Mouse (Mus musculus) heart, postnatal 0 days (tissue): ENCODE results near the gene Gimap7. TPM values are rescaled to one million over a fixed set of nuclear protein-coding genes. Genes with fewer than 3 reads are reported as not detected.

ENCODE experiments used
- ATAC-seq: fragments of 200-750 bp; cut with Nextera tagmentation; 2 replicates; pipeline ENCODE4 v1.8.0; 2017; ENCODE audit warnings: low read depth, moderate number of reproducible peaks, moderate library complexity; ENCODE audit not compliant: insufficient read depth
- DNase-seq: peaks from one replicate; pipeline ENCODE4 v3.0.0-alpha.2; 2016; ENCODE audit warnings: low spot score
- H3K27ac ChIP-seq: fragments of 300-500 bp; sonication (generic); 2 replicates; pipeline ENCODE4 v1.5.1; 2014; ENCODE audit warnings: low read depth, mild to moderate bottlenecking
- H3K27me3 ChIP-seq: fragments of 300-500 bp; sonication (generic); 2 replicates; pipeline ENCODE4 v1.6.1; 2014; ENCODE audit warnings: low read length, mixed read lengths; ENCODE audit not compliant: control insufficient read depth, insufficient read depth
- H3K36me3 ChIP-seq: fragments of 300-500 bp; sonication (generic); replicated peaks from 2 replicates; pipeline ENCODE4 v1.6.1; 2014; ENCODE audit warnings: low read length, mixed read lengths; ENCODE audit not compliant: control insufficient read depth, insufficient read depth
- H3K4me1 ChIP-seq: fragments of 300-500 bp; sonication (generic); 2 replicates; pipeline ENCODE4 v1.6.1; 2014; ENCODE audit warnings: antibody characterized with exemption; ENCODE audit not compliant: control insufficient read depth, insufficient read depth
- H3K4me2 ChIP-seq: fragments of 300-500 bp; sonication (generic); 2 replicates; pipeline ENCODE4 v1.6.1; 2014; ENCODE audit warnings: low read depth, mild to moderate bottlenecking, low read length, moderate library complexity
- H3K4me3 ChIP-seq: fragments of 300-500 bp; sonication (generic); 2 replicates; pipeline ENCODE4 v1.5.1; 2014; ENCODE audit warnings: low read depth, low read length
- H3K9ac ChIP-seq: fragments of 300-500 bp; sonication (generic); replicated peaks from 2 replicates; pipeline ENCODE4 v1.6.1; 2014; ENCODE audit warnings: low read depth, low read length, mixed read lengths
- H3K9me3 ChIP-seq: fragments of 300-500 bp; sonication (generic); replicated peaks from 2 replicates; pipeline ENCODE4 v1.6.1; 2016; ENCODE audit warnings: low read length; ENCODE audit not compliant: control insufficient read depth
- CTCF ChIP-seq: IDR thresholded peaks from 2 replicates; pipeline ENCODE4 v1.5.1; 2016; ENCODE audit warnings: antibody characterized with exemption, control low read depth, low read depth
- EP300 ChIP-seq: IDR thresholded peaks from 2 replicates; pipeline ENCODE4 v1.6.1; 2016; ENCODE audit warnings: antibody characterized with exemption, low read depth
- WGBS: fragments of 180-500 bp; shearing (Covaris S2); extraction: QIAGEN DNeasy Blood & Tissue Kit; methylation state at CpG from one replicate; pipeline ENCODE4 v1.1.7; 2014; 5-methylcytosine and 5-hydroxymethylcytosine counted together
- polyA plus RNA-seq: library from polyadenylated mRNA; unstranded; fragments of >200 nt; fragmentation: Nextera tagmentation; extraction: Ambion mirVana; gene quantifications from 2 replicates; pipeline ENCODE4 v1.2.1, GENCODE M21; 2015
- total RNA-seq: library from RNA; depleted of rRNA; stranded (reverse); fragments of >200 nt; gene quantifications from 2 replicates; pipeline ENCODE4 v1.2.3, GENCODE M21; 2014; ENCODE audit warnings: low replicate concordance

The Gimap7 gene
- total and polyA plus RNA-seq, 2 experiments from 2014 or later = not detected

GRCm38 (mm10) chr6:48702146-48702545 is 16.3 kb upstream of the Gimap7 start:
- peak overlapping the region; percentile 88 for H3K27ac ChIP-seq
- WGBS = 78% methylated on average over 7 of the region's 7 CpGs
- no peak for DNase-seq
- no peak overlapping the region for H3K4me2 ChIP-seq
- H3K4me1 ChIP-seq = 0 out of 2 replicates have a peak, but pooled peaks cover 10% of the 10 kb centered on the region
- H3K9me3 ChIP-seq = no peaks in the 10 kb centered on the region
- TF ChIP-seq CTCF (no peak), EP300 (no peak)
- 0 out of 2 replicates have a peak, but pooled peaks cover 3% of the 10 kb centered on the region for H3K36me3 ChIP-seq
- H3K27me3 ChIP-seq = no peaks in the 10 kb centered on the region
- ATAC-seq = no peak
- no peak overlapping the region for H3K9ac ChIP-seq
- H3K4me3 ChIP-seq = no peak overlapping the region

- Histone ChIP-seq H3K4me2 (no peak overlapping the region), H3K27me3 (no peaks in the 10 kb centered on the region), H3K9me3 (no peaks in the 10 kb centered on the region), H3K4me3 (no peak overlapping the region), H3K4me1 (0 out of 2 replicates have a peak, but pooled peaks cover 10% of the 10 kb centered on the region), H3K27ac (peak overlapping the region; percentile 88; the same call in 1 of the 2 replicates), H3K9ac (no peak overlapping the region), H3K36me3 (0 out of 2 replicates have a peak, but pooled peaks cover 3% of the 10 kb centered on the region)
- 65% methylated on average over 5 of the region's 5 CpGs for WGBS
- TF ChIP-seq EP300 = no peak
- no peak for TF ChIP-seq CTCF
- no peak for DNase-seq
- ATAC-seq = no peak
Measured at GRCm38 (mm10) chr6:48702601-48703000, 15.8 kb upstream of the Gimap7 start.

DNA sequence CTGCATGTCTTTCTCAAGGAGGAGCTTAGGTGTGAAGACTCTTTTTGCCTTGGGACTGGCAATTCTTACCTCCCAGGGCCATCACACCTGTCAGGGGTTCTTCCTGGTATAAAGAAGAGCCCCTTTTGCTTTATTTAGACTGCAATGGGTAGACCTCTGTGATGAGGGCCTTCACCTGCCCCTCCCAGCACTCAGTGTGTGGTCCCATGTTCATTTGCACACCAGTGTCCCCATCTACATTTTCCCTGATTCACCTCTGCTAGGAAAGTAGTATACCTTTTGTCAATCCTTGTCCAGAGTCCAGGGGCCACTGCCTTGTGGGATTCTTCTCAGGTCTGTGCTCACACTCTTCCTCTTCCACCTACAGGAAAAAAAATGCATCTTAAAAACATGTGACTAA is 14.3 kb upstream of the Gimap7 start:
- 0 out of 2 replicates have a peak, but pooled peaks cover 10% of the 10 kb centered on the region for H3K4me1 ChIP-seq
- 0 out of 2 replicates have a peak, but pooled peaks cover 3% of the 10 kb centered on the region for H3K36me3 ChIP-seq
- no peak overlapping the region for H3K4me3 ChIP-seq
- H3K9ac ChIP-seq = no peak overlapping the region
- H3K27me3 ChIP-seq = no peaks in the 10 kb centered on the region
- H3K4me2 ChIP-seq = no peak overlapping the region
- no peak overlapping the region for H3K27ac ChIP-seq
- no peak for ATAC-seq
- no peaks in the 10 kb centered on the region for H3K9me3 ChIP-seq
- TF ChIP-seq EP300 = no peak
- TF ChIP-seq CTCF = no peak
- DNase-seq = no peak

DNA sequence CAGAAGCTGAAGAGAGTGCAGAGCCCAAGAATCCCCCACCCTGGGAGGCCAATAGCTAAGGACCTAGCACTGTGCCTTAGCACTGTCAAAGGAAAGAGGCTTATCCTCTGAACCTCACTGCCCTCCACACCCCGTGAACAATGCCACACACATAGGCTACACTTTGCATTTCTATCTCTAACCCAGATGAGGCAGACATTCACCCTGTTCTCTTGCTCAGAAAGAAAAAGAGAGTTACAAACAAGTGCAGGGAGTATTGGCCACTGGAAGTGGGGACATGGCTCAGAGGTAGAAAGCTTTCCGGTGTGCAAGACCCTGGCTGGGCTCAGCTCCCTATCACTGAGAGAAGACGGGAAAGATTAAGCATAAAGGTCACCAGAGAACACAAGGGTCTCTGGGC is 12.3 kb upstream of the Gimap7 start:
- 33% methylated on average over 3 of the region's 3 CpGs for WGBS
- peak overlapping the region; percentile 51 for H3K4me2 ChIP-seq
- peak overlapping the region; percentile 73 for H3K27ac ChIP-seq
- H3K9me3 ChIP-seq = no peaks in the 10 kb centered on the region
- ATAC-seq = no peak
- no peaks in the 10 kb centered on the region for H3K27me3 ChIP-seq
- DNase-seq = no peak
- TF ChIP-seq CTCF (no peak), EP300 (no peak)
- H3K4me1 ChIP-seq = 0 out of 2 replicates have a peak, but pooled peaks cover 3% of the 10 kb centered on the region
- H3K36me3 ChIP-seq = 0 out of 2 replicates have a peak, but pooled peaks cover 3% of the 10 kb centered on the region
- peak overlapping the region; percentile 34 for H3K4me3 ChIP-seq
- no peak overlapping the region; the same call in 1 of the 2 replicates for H3K9ac ChIP-seq

DNA sequence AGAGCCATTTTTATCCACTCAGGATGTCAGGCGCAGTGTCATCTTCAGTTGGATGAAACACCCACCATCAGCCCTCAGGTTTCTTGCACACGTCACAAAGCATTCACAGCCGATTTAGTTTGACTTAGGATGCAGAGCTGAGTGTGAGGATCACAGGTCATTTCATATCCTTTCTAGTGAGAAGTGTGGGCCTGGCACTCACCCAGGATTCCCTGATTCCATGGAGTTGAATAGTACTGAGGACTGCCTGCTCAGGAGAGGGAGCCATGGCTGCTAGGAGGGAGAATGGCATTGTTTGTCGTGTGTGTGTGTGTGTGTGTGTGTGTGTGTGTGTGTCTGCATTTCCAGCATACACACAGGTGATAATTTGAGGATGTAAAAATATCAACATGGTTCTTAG is 1.9 kb downstream of the Gimap7 start:
- Histone ChIP-seq H3K36me3 (no peaks in the 10 kb centered on the region), H3K4me3 (no peak overlapping the region), H3K4me2 (no peak overlapping the region), H3K4me1 (peaks cover 1% of the 10 kb centered on the region; the same call in 1 of the 2 replicates), H3K9me3 (no peaks in the 10 kb centered on the region), H3K9ac (no peak overlapping the region), H3K27ac (no peak overlapping the region), H3K27me3 (no peaks in the 10 kb centered on the region)
- DNase-seq = no peak
- TF ChIP-seq CTCF = no peak
- TF ChIP-seq EP300 = no peak
- 64% methylated on average over 4 of the region's 4 CpGs for WGBS
- ATAC-seq = no peak

DNA sequence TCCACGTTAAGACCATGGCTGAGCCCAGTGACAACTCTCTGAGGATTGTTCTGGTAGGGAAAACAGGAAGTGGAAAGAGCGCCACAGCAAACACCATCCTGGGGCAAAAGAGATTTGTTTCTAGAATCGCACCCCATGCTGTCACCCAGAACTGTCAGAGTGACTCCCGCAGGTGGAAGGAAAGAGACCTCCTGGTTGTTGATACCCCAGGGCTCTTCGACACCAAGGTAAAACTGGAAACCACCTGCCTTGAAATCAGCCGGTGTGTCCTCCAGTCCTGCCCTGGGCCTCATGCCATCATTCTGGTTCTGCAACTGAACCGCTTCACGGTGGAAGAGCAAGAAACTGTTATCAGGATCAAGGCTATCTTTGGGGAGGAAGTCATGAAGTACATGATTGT is 5.0 kb downstream of the Gimap7 start:
- no peaks in the 10 kb centered on the region for H3K27me3 ChIP-seq
- no peaks in the 10 kb centered on the region for H3K9me3 ChIP-seq
- 67% methylated on average over 8 of the region's 8 CpGs for WGBS
- H3K4me1 ChIP-seq = peaks cover 9% of the 10 kb centered on the region
- H3K27ac ChIP-seq = no peak overlapping the region
- no peak overlapping the region for H3K4me2 ChIP-seq
- H3K36me3 ChIP-seq = no peaks in the 10 kb centered on the region
- H3K4me3 ChIP-seq = no peak overlapping the region
- no peak overlapping the region for H3K9ac ChIP-seq
- no peak for DNase-seq
- TF ChIP-seq CTCF = no peak
- no peak for TF ChIP-seq EP300
- no peak for ATAC-seq
